Mouse (Mus musculus) bone marrow, adult 2 months (tissue): ENCODE data around the gene Cpsf3.

Experiments used
- CTCF ChIP-seq: fragments of 200-500 bp; IDR thresholded peaks from 2 replicates; pipeline ENCODE4 v1.5.1; 2011; ENCODE audit warnings: low read length, control low read depth; ENCODE audit not compliant: control insufficient read depth, insufficient read depth
- POLR2A ChIP-seq: fragments of 200-500 bp; IDR thresholded peaks from 2 replicates; pipeline ENCODE4 v1.6.1; 2011; ENCODE audit warnings: low read depth, mild to moderate bottlenecking, control low read depth, low read length, borderline replicate concordance; ENCODE audit not compliant: control insufficient read depth

GRCm38 (mm10) chr12:21306721-21307120 is 21.5 kb downstream of the Cpsf3 start:
- no peak for TF ChIP-seq POLR2A
- no peak for TF ChIP-seq CTCF
